Mouse (Mus musculus) spleen, adult 2 months (tissue): ENCODE measurements at regions not wholly inside any gene's neighbourhood (a gene's known extent, or its start where the extent isn't known, plus 50 kb on each side); places are given as distances from the start of the nearest gene placed in this dataset.

Experiments
- CTCF ChIP-seq: fragments of 200-500 bp; IDR thresholded peaks from 2 replicates; pipeline ENCODE4 v1.5.1; 2011; ENCODE audit warnings: mild to moderate bottlenecking, inconsistent platforms; ENCODE audit not compliant: insufficient read depth, insufficient read length, insufficient replicate concordance; ENCODE audit errors: extremely low read depth
- POLR2A ChIP-seq: fragments of 200-500 bp; IDR thresholded peaks from 2 replicates; pipeline ENCODE4 v1.6.1; 2011; ENCODE audit warnings: low read depth, low read length, inconsistent platforms

DNA sequence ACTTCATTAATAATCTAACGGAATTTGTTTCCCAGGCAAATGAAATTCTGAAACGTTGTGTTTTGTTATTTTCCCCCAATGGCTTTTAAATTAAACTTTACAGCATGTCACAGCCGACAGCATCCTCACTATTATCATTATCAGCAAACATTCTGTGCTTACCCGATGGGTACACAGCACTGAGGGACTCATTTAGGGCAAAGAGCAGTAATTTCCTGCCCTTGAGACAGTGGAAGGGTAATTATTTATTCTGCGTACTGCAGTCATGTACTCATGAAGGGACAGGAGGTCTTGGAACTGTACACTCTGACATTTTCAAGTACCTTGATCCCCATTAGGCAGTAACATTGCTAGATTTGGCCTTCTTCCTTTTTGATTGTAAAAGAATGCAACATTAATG lies 235.5 kb upstream of the Fam3c start:
- TF ChIP-seq CTCF (no peak), POLR2A (no peak)
